Mouse (Mus musculus) olfactory bulb, adult 2 months (tissue): Measurements from ENCODE around the gene Gtf2h4. TPM values are rescaled to one million over a fixed set of nuclear protein-coding genes. Genes with fewer than 3 reads are reported as not detected.

Experiments
- H3K27ac ChIP-seq: fragments of 200-500 bp; 2 replicates; pipeline ENCODE4 v1.5.1; 2012; ENCODE audit warnings: low read depth, low read length; ENCODE audit not compliant: insufficient read depth
- H3K4me1 ChIP-seq: fragments of 200-500 bp; 2 replicates; pipeline ENCODE4 v1.6.1; 2012; ENCODE audit warnings: low read length; ENCODE audit not compliant: control insufficient read depth, insufficient read depth
- H3K4me3 ChIP-seq: fragments of 200-500 bp; 2 replicates; pipeline ENCODE4 v1.5.1; 2012; ENCODE audit warnings: mild to moderate bottlenecking, low read depth, low read length, moderate library complexity; ENCODE audit not compliant: insufficient read depth
- CTCF ChIP-seq: fragments of 200-500 bp; IDR thresholded peaks from 2 replicates; pipeline ENCODE4 v1.5.1; 2012; ENCODE audit warnings: low read depth, mild to moderate bottlenecking, low read length, moderate library complexity; ENCODE audit not compliant: insufficient read depth
- POLR2A ChIP-seq: fragments of 200-500 bp; IDR thresholded peaks from 2 replicates; pipeline ENCODE4 v1.6.1; 2012; ENCODE audit warnings: mild to moderate bottlenecking, low read depth, low read length, moderate library complexity; ENCODE audit not compliant: insufficient read depth
- WGBS: fragments of 180-500 bp; shearing (Covaris S2); methylation state at CpG from one replicate; pipeline ENCODE4 v1.1.7; 2018; 5-methylcytosine and 5-hydroxymethylcytosine counted together
- polyA plus RNA-seq: library from polyadenylated mRNA; stranded (reverse); fragments of >200 nt; gene quantifications from 2 replicates; pipeline ENCODE4 v1.2.4, GENCODE M21; 2012; ENCODE audit warnings: low replicate concordance; ENCODE audit not compliant: missing spikeins, insufficient read depth, insufficient read length

Gene Gtf2h4
- polyA plus RNA-seq, 1 experiment, result not detected

GRCm38 (mm10) chr17:35633992-35634391, 39.5 kb downstream of the Gtf2h4 start:
- TF ChIP-seq CTCF (0 out of 2 replicates have a peak, but pooled peaks have one; percentile 20), POLR2A (no peak)
- Histone ChIP-seq H3K4me1 (peaks cover 13% of the 10 kb centered on the region), H3K4me3 (no peak overlapping the region), H3K27ac (no peak overlapping the region)
- WGBS, result 8% methylated on average over 1 of the region's 1 CpGs

GRCm38 (mm10) chr17:35626537-35626936, 47.0 kb downstream of the Gtf2h4 start, which contains the start of gene Gm9573:
TSS of gene Gm9573 (minus strand) at chr17:35626637.
- Histone ChIP-seq H3K4me3 (no peak within 1 kb of the TSS), H3K27ac (no peak within 1 kb of the TSS), H3K4me1 (no peaks in the 10 kb centered on the region)
- TF ChIP-seq POLR2A (no peak), CTCF (no peak)
- WGBS, result 87% methylated on average over 7 of the region's 7 CpGs

Other genes with a start within 250 kb of the Gtf2h4 start
- gene H2-Q6, start 248.9 kb downstream of the Gtf2h4 start, polyA plus RNA-seq, result not detected in 2 replicates
- not detected in 2 replicates for gene H2-Q7, start 234.6 kb downstream of the Gtf2h4 start, polyA plus RNA-seq
- not detected in 2 replicates for gene H2-Q10, start 203.7 kb downstream of the Gtf2h4 start, polyA plus RNA-seq
- gene Pou5f1, start 167.7 kb downstream of the Gtf2h4 start, polyA plus RNA-seq, result not detected in 2 replicates
- not detected in 2 replicates for gene Tcf19, start 156.9 kb downstream of the Gtf2h4 start, polyA plus RNA-seq
- gene Cchcr1, start 156.6 kb downstream of the Gtf2h4 start, polyA plus RNA-seq, result not detected in 2 replicates
- not detected in 2 replicates for gene Psors1c2, start 140.5 kb downstream of the Gtf2h4 start, polyA plus RNA-seq
- gene Cdsn, start 121.6 kb downstream of the Gtf2h4 start, polyA plus RNA-seq, result not detected in 2 replicates
- not detected in 2 replicates for gene 2300002M23Rik, start 106.3 kb downstream of the Gtf2h4 start, polyA plus RNA-seq
- gene Sfta2, start 72.2 kb downstream of the Gtf2h4 start, polyA plus RNA-seq, result not detected in 2 replicates
- gene Gm9573, start 47.1 kb downstream of the Gtf2h4 start, polyA plus RNA-seq, result not detected in 2 replicates
- not detected in 2 replicates for gene Mucl3, start 30.0 kb downstream of the Gtf2h4 start, polyA plus RNA-seq
- not detected in 2 replicates for gene Vars2, start 6.1 kb downstream of the Gtf2h4 start, polyA plus RNA-seq
- not detected in 2 replicates for gene Ddr1, start 30.9 kb upstream of the Gtf2h4 start, polyA plus RNA-seq
- not detected in 2 replicates for gene Ier3, start 147.9 kb upstream of the Gtf2h4 start, polyA plus RNA-seq
- not detected in 2 replicates for gene Flot1, start 149.5 kb upstream of the Gtf2h4 start, polyA plus RNA-seq
- 228 and 580 TPM in 2 replicates for gene Tubb5, start 164.6 kb upstream of the Gtf2h4 start, polyA plus RNA-seq
- gene Mdc1, start 167.8 kb upstream of the Gtf2h4 start, polyA plus RNA-seq, result 41.3 TPM in 1 of 2 replicates, not detected in the other
- gene Nrm, start 187.6 kb upstream of the Gtf2h4 start, polyA plus RNA-seq, result not detected in 2 replicates
- not detected in 2 replicates for gene Ppp1r18, start 191.9 kb upstream of the Gtf2h4 start, polyA plus RNA-seq
- gene Dhx16, start 206.1 kb upstream of the Gtf2h4 start, polyA plus RNA-seq, result not detected in 2 replicates
- gene 2310061I04Rik, start 223.7 kb upstream of the Gtf2h4 start, polyA plus RNA-seq, result not detected in 2 replicates
- gene Atat1, start 236.3 kb upstream of the Gtf2h4 start, polyA plus RNA-seq, result not detected in 2 replicates
- not detected in 2 replicates for gene Mrps18b, start 242.7 kb upstream of the Gtf2h4 start, polyA plus RNA-seq
- gene Ppp1r10, start 242.7 kb upstream of the Gtf2h4 start, polyA plus RNA-seq, result not detected in 2 replicates